Mouse (Mus musculus): ENCODE measurements around the gene Adat3. TPM values are rescaled to one million over a fixed set of nuclear protein-coding genes. Genes with fewer than 3 reads are reported as not detected.
A peak's percentile ranks its signal among the peaks of the same experiment; 100 is the strongest.

Adat3 gene
- polyA plus RNA-seq, 1 experiment from 2014 or later = 10.4 TPM

DNA sequence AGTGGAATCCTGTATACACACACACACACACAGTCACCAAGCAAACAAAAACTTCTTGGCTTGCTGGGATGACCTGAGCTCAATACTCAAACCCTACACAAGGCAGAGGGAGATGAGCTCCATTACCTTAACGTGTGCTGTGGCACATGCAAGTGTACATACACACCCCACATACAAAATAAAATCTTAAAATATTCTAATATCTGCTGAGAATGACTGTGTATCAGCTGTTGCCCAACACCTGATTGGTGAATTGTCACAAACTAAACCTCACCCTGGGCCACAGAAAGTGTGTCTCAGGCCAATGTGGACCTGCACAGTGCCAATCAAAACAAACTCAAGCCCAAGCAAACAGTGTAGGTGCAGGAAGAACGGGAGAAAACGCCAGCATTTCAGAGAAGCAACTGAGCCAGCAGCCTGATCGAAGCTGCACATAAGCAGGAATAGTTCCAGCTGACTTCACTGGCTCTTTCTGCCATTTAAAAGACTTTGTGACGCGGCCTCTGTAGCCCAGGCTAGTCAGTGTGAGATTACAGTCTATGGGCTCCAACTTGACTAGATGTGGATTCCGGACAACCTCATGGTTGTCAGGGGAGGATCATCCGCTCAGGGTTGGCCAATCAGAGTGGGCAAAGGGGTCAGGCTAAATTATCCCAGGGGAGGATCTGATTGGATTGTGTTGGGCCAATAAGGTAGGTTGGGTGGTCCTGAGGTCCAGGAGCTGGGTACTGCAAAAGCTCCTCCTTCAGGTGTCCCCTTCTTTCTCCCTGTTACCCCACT is 17.0 kb downstream of the Adat3 start:
- Histone ChIP-seq H3K4me1 (ENCODE audit: insufficient read depth, low read length) (peaks cover 17% of the 10 kb centered on the region), H3K27me3 (ENCODE audit: insufficient read depth, low read length) (no peaks in the 10 kb centered on the region), H3K27ac (ENCODE audit: low read length) (no peak overlapping the region), H3K4me2 (replicated peaks; ENCODE audit: low read depth, low read length) (no peak overlapping the region), H3K9ac (replicated peaks; ENCODE audit: low read length) (no peak overlapping the region), H3K9me3 (ENCODE audit: low read length) (no peaks in the 10 kb centered on the region), H3K36me3 (ENCODE audit: insufficient read depth, low read length) (peaks cover 11% of the 10 kb centered on the region; the same call in 1 of the 2 replicates), H3K4me3 (ENCODE audit: low read length) (no peak overlapping the region)
- no peak for ATAC-seq (ENCODE audit: low FRiP score, low TSS enrichment)
- WGBS = 36% methylated on average over 8 of the region's 8 CpGs

DNA sequence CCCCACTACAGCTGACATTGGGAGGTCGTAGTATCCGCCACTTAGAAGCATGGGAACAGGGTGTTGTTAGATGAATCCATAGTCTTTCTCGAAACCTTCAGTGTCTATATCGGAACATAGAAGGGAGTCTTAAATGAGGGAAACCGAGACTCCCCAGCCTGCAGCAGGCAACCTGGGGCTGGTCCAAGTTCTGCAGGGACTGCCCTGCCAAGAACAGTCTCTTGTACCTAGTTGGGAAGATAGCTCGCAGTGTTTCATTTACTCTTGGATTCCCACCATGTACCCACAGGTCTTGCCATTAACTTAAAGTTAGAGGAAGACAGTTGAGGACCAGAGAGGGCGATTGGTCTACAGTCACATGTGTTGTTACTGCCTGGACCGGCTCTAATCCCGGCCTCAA is 17.7 kb downstream of the Adat3 start:
- Histone ChIP-seq H3K4me2 (replicated peaks; ENCODE audit: low read depth, low read length) (no peak overlapping the region), H3K36me3 (ENCODE audit: insufficient read depth, low read length) (peaks cover 4% of the 10 kb centered on the region; the same call in 1 of the 2 replicates), H3K27ac (ENCODE audit: low read length) (no peak overlapping the region), H3K4me1 (ENCODE audit: insufficient read depth, low read length) (peaks cover 24% of the 10 kb centered on the region), H3K27me3 (ENCODE audit: insufficient read depth, low read length) (no peaks in the 10 kb centered on the region), H3K9me3 (ENCODE audit: low read length) (no peaks in the 10 kb centered on the region), H3K9ac (replicated peaks; ENCODE audit: low read length) (no peak overlapping the region), H3K4me3 (ENCODE audit: low read length) (no peak overlapping the region)
- WGBS = 85% methylated on average over 9 of the region's 9 CpGs
- no peak for ATAC-seq (ENCODE audit: low FRiP score, low TSS enrichment)

DNA sequence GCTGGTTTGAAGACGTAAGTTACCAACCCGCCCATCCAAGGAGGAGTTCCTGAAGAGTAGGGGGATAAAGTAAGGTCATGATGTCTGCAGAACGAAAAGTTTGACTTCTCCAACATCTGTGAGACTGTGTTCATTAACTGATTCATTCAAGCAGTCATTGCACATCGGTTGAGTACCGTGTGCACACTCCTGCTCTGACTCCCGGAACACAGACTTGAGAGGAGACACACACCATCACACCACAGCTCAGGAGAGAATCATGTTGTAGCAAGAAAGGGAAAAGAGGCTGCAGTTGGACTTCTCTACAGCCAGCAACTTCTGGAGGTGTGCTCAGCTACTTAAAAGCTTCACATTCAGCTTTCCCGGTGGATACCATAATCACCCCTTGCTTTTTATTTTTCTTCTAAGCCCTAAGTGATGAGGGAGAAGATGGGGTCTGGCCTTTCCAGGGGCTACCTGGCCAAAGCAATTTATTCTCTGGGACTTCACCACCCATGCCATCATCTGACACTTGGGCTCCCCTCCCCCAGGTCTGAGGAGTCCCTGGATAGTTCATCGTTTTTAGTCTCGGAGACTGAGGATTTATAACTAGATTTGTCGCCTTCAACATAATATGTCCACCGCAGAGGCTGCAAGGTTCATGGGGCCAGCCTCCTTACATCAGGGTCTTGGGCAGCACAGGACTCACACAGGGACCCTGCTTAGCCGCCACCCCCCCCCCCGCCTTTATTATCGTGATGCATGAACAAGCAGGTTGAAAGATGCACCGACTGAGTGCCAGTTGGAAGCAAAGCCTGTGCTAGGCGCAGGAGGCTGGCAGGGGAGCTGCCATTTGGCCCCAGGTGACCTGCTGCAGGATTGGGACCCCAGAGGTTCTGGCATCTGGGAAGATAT is 18.4 kb downstream of the Adat3 start:
- peak overlapping the region; percentile 98 for H3K27ac ChIP-seq (ENCODE audit: low read length)
- peaks cover 31% of the 10 kb centered on the region for H3K4me1 ChIP-seq (ENCODE audit: insufficient read depth, low read length)
- H3K9me3 ChIP-seq (ENCODE audit: low read length) = no peaks in the 10 kb centered on the region
- peak overlapping the region; percentile 68 for H3K9ac ChIP-seq (replicated peaks; ENCODE audit: low read length)
- ATAC-seq (ENCODE audit: low FRiP score, low TSS enrichment) = no peak
- no peaks in the 10 kb centered on the region for H3K36me3 ChIP-seq (ENCODE audit: insufficient read depth, low read length)
- WGBS = 42% methylated on average over 16 of the region's 16 CpGs
- H3K27me3 ChIP-seq (ENCODE audit: insufficient read depth, low read length) = no peaks in the 10 kb centered on the region
- peak overlapping the region; percentile 82 for H3K4me2 ChIP-seq (replicated peaks; ENCODE audit: low read depth, low read length)
- H3K4me3 ChIP-seq (ENCODE audit: low read length) = peak overlapping the region; percentile 84

DNA sequence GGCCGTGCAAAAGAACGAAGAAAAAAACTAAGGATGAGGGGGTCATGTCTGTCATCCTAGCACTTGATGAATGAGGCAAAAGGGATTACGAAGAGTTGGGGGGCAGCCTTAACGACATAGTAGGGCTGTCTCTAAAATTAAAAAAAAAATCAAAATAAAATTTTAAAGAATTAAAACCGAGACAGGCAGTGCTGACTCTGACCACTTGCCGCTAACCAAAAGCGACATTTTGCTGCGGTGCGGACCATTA is 18.9 kb downstream of the Adat3 start:
- WGBS = under 1% methylated on average over 9 of the region's 9 CpGs
- H3K9me3 ChIP-seq (ENCODE audit: low read length) = no peaks in the 10 kb centered on the region
- H3K27ac ChIP-seq (ENCODE audit: low read length) = peak overlapping the region; percentile 98
- peak overlapping the region; percentile 68 for H3K9ac ChIP-seq (replicated peaks; ENCODE audit: low read length)
- H3K36me3 ChIP-seq (ENCODE audit: insufficient read depth, low read length) = no peaks in the 10 kb centered on the region
- H3K4me1 ChIP-seq (ENCODE audit: insufficient read depth, low read length) = peaks cover 37% of the 10 kb centered on the region
- peak overlapping the region; percentile 82 for H3K4me2 ChIP-seq (replicated peaks; ENCODE audit: low read depth, low read length)
- H3K4me3 ChIP-seq (ENCODE audit: low read length) = peak overlapping the region; percentile 84
- H3K27me3 ChIP-seq (ENCODE audit: insufficient read depth, low read length) = no peaks in the 10 kb centered on the region
- ATAC-seq (ENCODE audit: low FRiP score, low TSS enrichment) = no peak

DNA sequence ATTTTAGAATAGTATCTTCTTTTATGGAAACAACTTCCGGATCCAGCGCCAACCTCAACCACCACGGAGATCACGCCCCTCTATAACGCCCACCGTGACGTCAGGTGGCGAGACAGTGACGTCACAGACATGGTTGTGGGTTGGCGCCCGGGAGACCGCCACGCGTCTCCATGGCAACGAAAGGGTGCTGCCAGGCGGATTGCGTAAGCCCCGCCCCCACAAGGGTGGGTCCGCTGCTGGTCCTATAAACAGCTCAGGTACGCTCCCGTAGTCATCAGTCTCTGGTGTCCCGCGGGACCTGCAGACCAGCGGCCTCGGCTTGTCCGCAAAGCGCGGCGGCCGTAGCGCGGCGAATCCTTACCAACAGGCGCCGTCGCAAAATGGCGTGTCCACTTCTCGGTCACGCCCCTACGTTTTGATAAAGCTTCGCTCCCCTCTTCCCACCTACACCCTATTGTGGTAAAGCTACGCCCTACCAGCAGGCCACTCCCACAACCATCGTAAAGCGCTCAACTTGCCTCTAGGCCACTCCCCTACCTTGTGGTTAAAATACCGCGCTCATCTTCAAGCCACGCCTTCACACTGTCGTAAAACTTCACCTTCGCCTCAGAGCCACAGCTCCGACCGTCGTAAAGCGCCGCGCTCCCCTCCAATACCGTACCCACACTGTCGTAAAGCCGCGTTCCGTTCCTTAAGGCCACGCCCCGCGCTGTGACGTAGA is 19.4 kb downstream of the Adat3 start:
- Histone ChIP-seq H3K4me2 (replicated peaks; ENCODE audit: low read depth, low read length) (peak overlapping the region; percentile 82), H3K27ac (ENCODE audit: low read length) (peak overlapping the region; percentile 98), H3K9me3 (ENCODE audit: low read length) (no peaks in the 10 kb centered on the region), H3K4me1 (ENCODE audit: insufficient read depth, low read length) (peaks cover 39% of the 10 kb centered on the region), H3K9ac (replicated peaks; ENCODE audit: low read length) (peak overlapping the region; percentile 92), H3K4me3 (ENCODE audit: low read length) (peak overlapping the region; percentile 84), H3K27me3 (ENCODE audit: insufficient read depth, low read length) (no peaks in the 10 kb centered on the region), H3K36me3 (ENCODE audit: insufficient read depth, low read length) (no peaks in the 10 kb centered on the region)
- peak; percentile 96 for ATAC-seq (ENCODE audit: low FRiP score, low TSS enrichment)
- under 1% methylated on average over 64 of the region's 64 CpGs for WGBS

DNA sequence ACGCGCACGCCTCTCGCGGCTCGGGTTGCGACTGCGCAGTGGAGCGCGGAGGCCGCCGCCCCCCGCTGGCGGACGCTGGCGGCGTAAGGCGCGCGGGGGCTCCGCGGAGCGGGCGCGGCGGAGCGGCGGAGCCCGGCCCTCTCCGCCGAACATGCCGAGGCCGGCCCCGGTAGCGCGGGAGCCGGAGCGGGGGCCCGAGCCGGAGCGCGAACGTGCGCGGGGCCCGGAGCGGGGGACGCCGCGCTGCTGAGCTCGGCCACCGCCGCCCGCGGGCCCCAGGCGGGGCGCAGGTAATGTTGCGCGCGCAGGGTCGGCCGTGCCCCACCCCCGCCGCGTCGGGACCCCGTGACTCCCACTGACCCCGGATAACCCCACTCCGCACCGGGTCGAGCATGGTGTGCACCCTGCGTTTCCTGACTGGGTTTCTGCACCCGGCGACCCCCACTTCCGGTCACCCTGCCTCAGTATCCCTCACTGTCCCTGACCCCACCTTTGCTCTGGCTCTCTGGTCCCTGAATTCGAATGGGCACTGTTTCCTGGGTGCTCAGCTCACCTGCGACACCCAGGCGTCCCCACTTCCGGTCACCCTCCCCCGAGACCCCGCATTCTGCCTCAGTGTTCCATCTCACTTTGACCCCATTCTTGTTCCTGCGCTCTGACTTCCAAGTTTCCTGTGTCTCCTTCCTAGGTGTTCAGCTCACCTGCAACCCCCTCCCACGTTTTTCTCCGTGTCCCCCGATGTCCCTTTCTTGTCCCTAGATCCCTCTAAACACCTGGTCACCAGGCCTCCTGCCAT is 20.2 kb downstream of the Adat3 start, which contains the start of gene Csnk1g2:
Csnk1g2 (plus strand) TSS at position 178 of the 796 bp plus-strand sequence.
- Histone ChIP-seq H3K36me3 (ENCODE audit: insufficient read depth, low read length) (no peaks in the 10 kb centered on the region), H3K9me3 (ENCODE audit: low read length) (no peaks in the 10 kb centered on the region), H3K4me2 (replicated peaks; ENCODE audit: low read depth, low read length) (peak within 1 kb of the TSS; percentile 82), H3K27me3 (ENCODE audit: insufficient read depth, low read length) (no peaks in the 10 kb centered on the region), H3K4me3 (ENCODE audit: low read length) (peak within 1 kb of the TSS; percentile 84), H3K4me1 (ENCODE audit: insufficient read depth, low read length) (peaks cover 46% of the 10 kb centered on the region), H3K27ac (ENCODE audit: low read length) (peak within 1 kb of the TSS; percentile 98), H3K9ac (replicated peaks; ENCODE audit: low read length) (peak within 1 kb of the TSS; percentile 92)
- under 1% methylated on average over 72 of the region's 85 CpGs for WGBS
- ATAC-seq (ENCODE audit: low FRiP score, low TSS enrichment) = no peak

DNA sequence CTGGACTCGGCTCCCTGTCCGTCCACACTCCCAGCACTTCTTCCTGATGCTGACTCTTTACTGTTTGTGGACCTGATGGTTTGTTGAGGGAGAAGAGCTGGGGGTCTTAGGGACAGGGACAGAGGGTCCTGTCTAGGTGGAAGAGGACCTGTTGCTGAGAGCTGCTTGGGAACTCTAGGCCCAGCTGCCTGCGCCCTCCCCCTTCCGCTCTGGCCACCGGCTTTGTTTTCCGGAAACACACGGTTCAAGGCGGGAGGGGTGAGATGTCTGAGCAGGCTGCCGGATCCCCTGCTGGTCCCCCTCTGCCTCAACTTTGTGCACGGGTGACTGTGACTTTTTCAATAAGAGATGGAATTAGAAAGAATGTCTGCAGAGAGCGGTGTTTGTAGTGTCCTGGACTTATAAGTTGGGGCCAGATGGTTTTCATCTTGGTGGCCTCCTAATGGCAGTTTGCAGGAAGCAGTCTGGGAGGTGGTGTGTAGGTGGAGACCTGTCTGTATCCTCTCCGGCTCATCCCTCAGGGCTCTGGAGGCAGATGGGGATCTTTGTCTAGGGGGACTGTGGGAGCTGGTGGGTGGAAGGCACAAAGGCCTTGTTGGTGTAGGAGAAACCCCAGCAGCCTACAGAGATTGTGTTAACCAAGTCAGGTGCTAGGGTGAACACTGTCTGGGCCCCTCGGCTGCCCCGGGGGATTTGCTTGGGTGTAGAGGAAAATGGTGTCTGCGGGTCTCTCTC is 20.9 kb downstream of the Adat3 start:
- Histone ChIP-seq H3K9ac (replicated peaks; ENCODE audit: low read length) (peak overlapping the region; percentile 92), H3K4me3 (ENCODE audit: low read length) (peak overlapping the region; percentile 84), H3K27me3 (ENCODE audit: insufficient read depth, low read length) (no peaks in the 10 kb centered on the region), H3K9me3 (ENCODE audit: low read length) (no peaks in the 10 kb centered on the region), H3K4me2 (replicated peaks; ENCODE audit: low read depth, low read length) (peak overlapping the region; percentile 81), H3K4me1 (ENCODE audit: insufficient read depth, low read length) (peaks cover 54% of the 10 kb centered on the region), H3K36me3 (ENCODE audit: insufficient read depth, low read length) (no peaks in the 10 kb centered on the region), H3K27ac (ENCODE audit: low read length) (peak overlapping the region; percentile 92)
- ATAC-seq (ENCODE audit: low FRiP score, low TSS enrichment) = no peak
- WGBS = 10% methylated on average over 15 of the region's 15 CpGs

DNA sequence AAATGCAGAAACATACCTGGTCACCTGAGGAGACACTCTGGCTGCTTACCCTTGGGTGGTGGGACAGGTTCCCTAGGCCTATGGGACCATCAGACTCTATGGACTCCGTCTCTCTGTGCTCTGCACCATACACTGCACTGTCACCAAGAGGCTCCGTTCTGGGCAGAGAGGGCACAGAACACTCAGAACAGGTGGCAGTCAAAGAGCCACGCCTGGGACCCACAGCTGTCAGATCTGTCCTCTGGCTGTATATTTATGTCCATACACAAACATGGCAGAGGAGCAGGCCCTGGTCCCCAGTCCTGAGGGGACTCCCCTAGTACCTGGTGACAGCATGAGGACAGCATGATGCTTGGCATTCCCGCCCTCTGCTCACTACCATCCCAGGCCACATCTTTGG is 23.1 kb downstream of the Adat3 start:
- Histone ChIP-seq H3K4me3 (ENCODE audit: low read length) (no peak overlapping the region), H3K9me3 (ENCODE audit: low read length) (no peaks in the 10 kb centered on the region), H3K9ac (replicated peaks; ENCODE audit: low read length) (0 out of 2 replicates have a peak overlapping the region, but pooled peaks have one; percentile 16), H3K27ac (ENCODE audit: low read length) (peak overlapping the region; percentile 29; the same call in 1 of the 2 replicates), H3K4me2 (replicated peaks; ENCODE audit: low read depth, low read length) (no peak overlapping the region), H3K4me1 (ENCODE audit: insufficient read depth, low read length) (peaks cover 61% of the 10 kb centered on the region), H3K36me3 (ENCODE audit: insufficient read depth, low read length) (no peaks in the 10 kb centered on the region), H3K27me3 (ENCODE audit: insufficient read depth, low read length) (no peaks in the 10 kb centered on the region)
- ATAC-seq (ENCODE audit: low FRiP score, low TSS enrichment) = no peak
- WGBS = 81% methylated on average over 4 of the region's 4 CpGs
